Mouse (Mus musculus): Measurements from ENCODE around the gene 4930442H23Rik. TPM values are rescaled to one million over a fixed set of nuclear protein-coding genes. Genes with fewer than 3 reads are reported as not detected.
A peak's percentile ranks its signal among the peaks of the same experiment; 100 is the strongest.
"Not testable (repeated sequence)": the region's sequence is repeated elsewhere in the genome, so short reads cannot be mapped to it uniquely, and the experiment has no call there.

The 4930442H23Rik gene
- polyA plus RNA-seq, 1 experiment from 2014 or later: not detected

DNA sequence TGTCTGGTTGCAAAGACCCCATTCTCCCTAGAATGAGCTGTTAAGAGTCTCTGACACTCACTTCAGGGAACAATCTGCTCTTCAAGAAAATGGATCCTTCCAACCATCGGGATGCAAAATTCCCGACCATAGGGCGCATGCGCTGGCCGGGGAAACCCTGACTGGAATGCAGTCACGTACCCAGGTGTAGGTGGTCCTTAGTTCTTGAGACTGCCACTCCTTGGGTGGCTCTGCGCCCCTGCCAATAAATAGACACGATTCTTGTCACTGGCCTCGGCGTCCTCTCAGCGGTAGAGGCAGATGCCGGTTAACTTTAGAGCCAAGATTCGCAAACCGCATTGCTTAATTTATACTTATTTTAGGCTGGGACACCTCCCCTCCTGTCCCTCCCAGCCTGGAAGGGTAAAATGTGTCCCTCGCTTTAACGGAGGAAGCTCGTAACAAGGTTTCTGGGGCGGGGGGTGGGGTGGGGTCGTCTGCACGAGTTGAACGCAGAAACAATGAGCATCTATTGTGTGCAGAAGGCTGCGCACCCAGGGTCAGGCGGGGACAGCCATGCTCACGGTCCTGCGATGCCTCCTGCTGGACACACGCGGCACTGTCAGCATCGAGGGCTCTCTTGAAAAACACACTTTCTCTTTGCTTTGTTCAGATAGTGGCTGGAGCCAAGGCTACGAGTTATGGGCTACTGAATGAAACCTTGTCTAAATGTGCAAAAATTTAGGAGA lies 8.9 kb downstream of the 4930442H23Rik start:
- peak; percentile 27; the same call in 1 of the 2 replicates for ATAC-seq (replicated peaks; ENCODE audit: low FRiP score)
- WGBS: 2% methylated on average over 29 of the region's 29 CpGs
- H3K27me3 ChIP-seq: no peaks in the 10 kb centered on the region
- H3K36me3 ChIP-seq: peaks cover 24% of the 10 kb centered on the region
- peaks cover 57% of the 10 kb centered on the region for H3K4me1 ChIP-seq
- H3K4me2 ChIP-seq: peak overlapping the region; percentile 83
- H3K9ac ChIP-seq: peak overlapping the region; percentile 35
- H3K9me3 ChIP-seq (replicated peaks): no peaks in the 10 kb centered on the region
- peak overlapping the region; percentile 40 for H3K4me3 ChIP-seq (replicated peaks)
- peak overlapping the region; percentile 92 for H3K27ac ChIP-seq

DNA sequence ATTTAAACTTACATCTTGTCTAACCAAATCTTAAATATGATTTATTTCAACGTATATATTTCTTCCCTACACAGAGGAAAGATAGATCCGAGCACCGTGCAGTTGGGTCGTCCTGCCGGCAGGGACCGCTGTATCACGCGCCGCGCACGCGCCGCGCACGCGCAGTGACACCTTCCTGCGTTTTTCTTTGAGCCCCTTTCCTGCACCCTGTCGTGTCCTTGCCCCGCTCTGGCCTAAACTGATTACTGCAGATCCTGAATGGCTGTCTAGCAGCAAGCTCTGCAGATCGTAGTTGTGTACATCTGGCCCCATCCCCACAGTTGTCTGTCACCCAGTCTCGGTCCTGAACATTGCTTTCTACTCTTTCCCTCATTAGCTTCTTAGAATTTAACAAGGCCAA lies 10.5 kb downstream of the 4930442H23Rik start:
- H3K4me3 ChIP-seq (replicated peaks): 0 out of 2 replicates have a peak overlapping the region, but pooled peaks have one; percentile 2
- ATAC-seq (replicated peaks; ENCODE audit: low FRiP score): no peak
- H3K4me2 ChIP-seq: peak overlapping the region; percentile 46
- H3K27ac ChIP-seq: peak overlapping the region; percentile 86
- peaks cover 53% of the 10 kb centered on the region for H3K4me1 ChIP-seq
- no peaks in the 10 kb centered on the region for H3K27me3 ChIP-seq
- peaks cover 8% of the 10 kb centered on the region for H3K36me3 ChIP-seq
- H3K9ac ChIP-seq: no peak overlapping the region
- WGBS: 8% methylated on average over 21 of the region's 21 CpGs
- H3K9me3 ChIP-seq (replicated peaks): no peaks in the 10 kb centered on the region

DNA sequence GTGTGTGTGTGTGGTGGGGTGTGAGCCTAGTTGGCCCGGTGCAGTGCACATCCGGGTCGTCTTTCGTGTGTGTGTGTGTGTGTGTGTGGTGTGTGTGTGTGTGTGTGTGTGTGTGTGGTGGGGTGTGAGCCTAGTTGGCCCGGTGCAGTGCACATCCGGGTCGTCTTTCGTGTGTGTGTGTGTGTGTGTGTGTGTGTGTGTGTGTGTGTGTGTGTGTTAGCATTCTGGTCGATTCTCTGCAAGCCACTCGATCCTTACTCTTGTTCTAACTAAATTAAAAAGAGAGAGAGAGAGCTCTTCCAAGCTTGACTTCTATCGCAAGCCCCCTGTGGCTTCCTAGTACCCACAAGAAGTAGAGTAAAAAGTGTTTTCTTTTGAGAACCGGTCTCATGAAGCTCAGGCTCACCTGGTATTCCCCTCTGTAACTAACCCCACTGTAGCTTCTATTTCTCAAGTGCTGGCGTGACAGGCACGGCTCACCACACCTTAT lies 14.2 kb downstream of the 4930442H23Rik start:
- WGBS: 50% methylated on average over 6 of the region's 14 CpGs
- Histone ChIP-seq H3K27ac (peak overlapping the region; percentile 82), H3K4me3 (replicated peaks) (peak overlapping the region; percentile 9), H3K4me1 (peaks cover 54% of the 10 kb centered on the region), H3K4me2 (peak overlapping the region; percentile 89; the same call in 1 of the 2 replicates)
- H3K9me3 ChIP-seq (replicated peaks); H3K9ac ChIP-seq; H3K27me3 ChIP-seq; H3K36me3 ChIP-seq; ATAC-seq (replicated peaks; ENCODE audit: low FRiP score): not testable (repeated sequence)

DNA sequence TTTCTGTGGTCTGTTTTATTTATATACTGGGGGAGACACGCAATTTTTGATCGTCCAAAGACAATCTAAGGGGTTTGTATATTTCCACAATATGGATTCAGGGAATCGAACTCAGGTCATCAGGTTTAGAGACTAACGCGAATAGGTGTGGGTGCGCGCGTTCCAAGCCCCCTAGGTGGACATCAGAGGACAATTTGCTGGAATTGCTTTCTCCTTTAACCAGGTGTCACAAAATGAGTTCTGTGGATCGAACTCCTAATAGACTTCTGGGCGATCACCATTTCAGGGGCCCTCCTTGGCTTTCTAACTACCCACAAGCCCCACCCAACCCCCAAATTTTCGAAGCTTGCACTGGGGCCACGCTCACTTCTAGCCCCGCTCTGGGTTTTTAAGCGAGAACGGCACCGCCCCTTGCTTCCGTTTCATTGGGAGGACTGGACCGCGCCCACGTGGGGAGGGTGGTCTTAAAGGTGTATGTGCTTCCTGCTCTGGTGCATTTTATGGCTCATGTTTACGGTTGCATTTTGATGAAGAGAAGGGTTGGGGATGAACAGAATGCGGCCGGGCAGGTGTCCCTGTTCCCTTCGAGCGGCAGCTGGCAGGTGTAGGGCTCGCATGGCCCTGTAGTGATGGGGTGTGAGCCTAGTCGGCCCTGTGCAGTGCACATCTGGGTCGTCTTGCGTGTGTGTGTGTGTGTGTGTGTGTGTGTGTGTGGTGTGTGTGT lies 15.0 kb downstream of the 4930442H23Rik start:
- 2% methylated on average over 29 of the region's 29 CpGs for WGBS
- Histone ChIP-seq H3K27me3 (no peaks in the 10 kb centered on the region), H3K36me3 (peaks cover 13% of the 10 kb centered on the region), H3K9me3 (replicated peaks) (no peaks in the 10 kb centered on the region), H3K27ac (peak overlapping the region; percentile 90), H3K4me3 (replicated peaks) (peak overlapping the region; percentile 91), H3K4me1 (peaks cover 48% of the 10 kb centered on the region), H3K4me2 (peak overlapping the region; percentile 89), H3K9ac (peak overlapping the region; percentile 52)
- ATAC-seq (replicated peaks; ENCODE audit: low FRiP score): peak; percentile 60

DNA sequence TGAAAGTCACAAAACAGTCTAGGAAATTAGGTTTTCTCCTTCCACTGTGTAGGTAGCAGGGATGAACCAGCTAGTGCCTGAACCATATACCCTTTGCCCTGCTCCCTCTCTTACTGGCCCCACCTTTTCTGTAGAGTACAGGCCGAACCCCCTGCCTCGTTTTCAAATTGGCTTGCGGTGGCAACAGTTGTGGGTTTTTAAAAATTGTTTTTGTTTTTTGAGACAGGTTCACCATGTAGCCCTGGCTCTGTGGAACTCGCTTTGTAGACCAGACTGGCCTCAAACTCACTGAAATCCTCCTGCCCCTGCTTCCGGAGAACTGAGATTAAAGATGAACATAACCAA lies 15.6 kb downstream of the 4930442H23Rik start:
- Histone ChIP-seq H3K4me1 (peaks cover 42% of the 10 kb centered on the region), H3K4me3 (replicated peaks) (peak overlapping the region; percentile 91), H3K36me3 (peaks cover 19% of the 10 kb centered on the region), H3K9me3 (replicated peaks) (no peaks in the 10 kb centered on the region), H3K27me3 (no peaks in the 10 kb centered on the region), H3K9ac (peak overlapping the region; percentile 52), H3K27ac (peak overlapping the region; percentile 90), H3K4me2 (peak overlapping the region; percentile 89)
- peak; percentile 64 for ATAC-seq (replicated peaks; ENCODE audit: low FRiP score)
- WGBS: 8% methylated on average over 5 of the region's 5 CpGs

DNA sequence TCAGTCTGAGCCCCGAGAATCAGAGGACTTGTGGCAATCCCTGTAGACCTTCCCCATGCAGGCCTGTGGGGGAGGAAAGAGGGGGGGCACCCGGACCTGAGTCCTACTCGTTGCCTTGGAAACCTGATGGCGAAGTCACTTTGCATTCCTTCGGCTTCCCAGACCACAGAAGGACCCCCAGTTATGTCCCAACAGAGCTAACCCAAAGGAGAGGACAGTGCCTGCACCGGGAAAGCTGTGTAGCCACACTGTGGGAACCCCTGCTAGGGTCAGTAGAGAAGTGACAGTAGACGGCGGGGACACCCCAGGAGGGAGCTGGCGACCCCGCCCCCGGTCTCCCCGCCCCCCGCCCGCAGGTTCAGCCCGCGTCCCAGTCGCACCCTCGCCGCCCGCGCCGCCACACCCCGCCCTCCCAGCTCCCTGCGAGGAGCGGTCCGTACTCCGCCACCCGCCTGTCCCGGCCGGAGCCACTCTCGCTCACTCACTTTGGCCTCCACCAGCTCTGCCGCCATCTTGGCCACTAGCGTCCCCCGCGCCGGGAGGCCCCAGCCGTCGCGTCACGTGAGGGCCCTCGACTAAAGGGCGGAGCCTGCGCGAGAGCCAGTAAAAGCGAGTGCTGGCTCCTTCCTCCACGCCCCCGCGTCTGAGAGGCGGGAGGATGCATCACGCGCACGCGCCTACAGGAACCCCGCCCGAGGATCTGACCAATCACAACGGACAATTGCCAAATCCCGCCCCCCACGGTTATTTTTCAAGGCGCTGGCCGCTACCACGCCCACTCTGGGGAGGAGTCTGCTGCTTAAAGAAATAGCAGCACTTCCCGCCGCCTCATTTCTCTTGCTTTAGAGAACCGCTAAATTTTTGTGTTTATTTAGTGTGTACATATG lies 16.2 kb downstream of the 4930442H23Rik start, which contains the start of gene Pias4:
Gene Pias4, minus strand, starts transcription at position 724 of the 887 bp plus-strand sequence.
- peaks cover 41% of the 10 kb centered on the region for H3K4me1 ChIP-seq
- H3K27ac ChIP-seq: peak within 1 kb of the TSS; percentile 90
- H3K4me2 ChIP-seq: peak within 1 kb of the TSS; percentile 89
- H3K36me3 ChIP-seq: peaks cover 25% of the 10 kb centered on the region
- peak within 1 kb of the TSS; percentile 86 for H3K9ac ChIP-seq
- H3K4me3 ChIP-seq (replicated peaks): peak within 1 kb of the TSS; percentile 91
- no peaks in the 10 kb centered on the region for H3K27me3 ChIP-seq
- H3K9me3 ChIP-seq (replicated peaks): no peaks in the 10 kb centered on the region
- ATAC-seq (replicated peaks; ENCODE audit: low FRiP score): peak; percentile 88
- under 1% methylated on average over 57 of the region's 64 CpGs for WGBS

DNA sequence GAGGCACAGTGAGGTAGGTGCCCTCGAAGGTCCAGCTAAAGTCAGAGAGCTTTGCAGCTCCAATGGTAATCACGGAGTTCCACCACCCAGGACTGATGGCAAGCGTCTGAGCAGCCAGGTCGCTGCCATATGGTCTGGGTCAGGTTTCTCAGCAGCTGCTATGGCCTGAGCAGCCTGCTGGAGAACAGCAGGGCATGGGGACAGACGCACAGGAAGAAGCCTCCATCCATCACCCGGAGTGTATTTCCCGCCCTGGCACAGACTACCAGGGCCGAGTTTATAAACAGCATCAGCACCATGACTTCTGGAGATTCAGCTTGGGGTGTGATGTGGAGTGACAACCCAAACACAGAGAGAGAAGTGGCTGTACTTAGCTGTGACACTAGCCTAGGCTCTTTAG lies 18.5 kb downstream of the 4930442H23Rik start:
- no peak for ATAC-seq (replicated peaks; ENCODE audit: low FRiP score)
- no peaks in the 10 kb centered on the region for H3K27me3 ChIP-seq
- no peak overlapping the region for H3K9ac ChIP-seq
- H3K9me3 ChIP-seq (replicated peaks): no peaks in the 10 kb centered on the region
- 36% methylated on average over 8 of the region's 8 CpGs for whole genome bisulfite sequencing
- H3K4me2 ChIP-seq: no peak overlapping the region
- no peak overlapping the region for H3K4me3 ChIP-seq (replicated peaks)
- peaks cover 49% of the 10 kb centered on the region for H3K36me3 ChIP-seq
- H3K27ac ChIP-seq: no peak overlapping the region
- H3K4me1 ChIP-seq: peaks cover 52% of the 10 kb centered on the region

DNA sequence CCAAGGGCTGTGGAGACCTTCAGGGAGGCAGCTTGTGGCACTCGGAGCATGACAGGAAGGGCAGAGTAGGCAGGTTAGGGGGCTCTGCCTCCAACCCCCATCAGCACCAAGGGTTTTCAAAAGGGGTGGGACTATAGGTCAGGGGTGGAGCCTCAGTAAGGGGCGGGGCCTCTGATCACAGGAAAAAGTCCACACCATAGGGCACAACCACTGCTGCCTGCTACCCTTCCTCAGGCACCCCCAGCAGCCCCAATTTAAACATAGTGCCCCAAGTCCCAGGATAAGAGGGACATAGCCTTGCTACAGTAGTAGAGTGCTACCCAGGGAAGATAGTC lies 21.4 kb downstream of the 4930442H23Rik start:
- H3K9ac ChIP-seq: no peak overlapping the region
- H3K27me3 ChIP-seq: no peaks in the 10 kb centered on the region
- H3K4me3 ChIP-seq (replicated peaks): no peak overlapping the region
- H3K36me3 ChIP-seq: peaks cover 72% of the 10 kb centered on the region
- peaks cover 37% of the 10 kb centered on the region for H3K4me1 ChIP-seq
- 0 out of 2 replicates have a peak overlapping the region, but pooled peaks have one; percentile 3 for H3K27ac ChIP-seq
- H3K9me3 ChIP-seq (replicated peaks): no peaks in the 10 kb centered on the region
- WGBS: 50% methylated on average over 2 of the region's 2 CpGs
- no peak for ATAC-seq (replicated peaks; ENCODE audit: low FRiP score)
- no peak overlapping the region for H3K4me2 ChIP-seq

DNA sequence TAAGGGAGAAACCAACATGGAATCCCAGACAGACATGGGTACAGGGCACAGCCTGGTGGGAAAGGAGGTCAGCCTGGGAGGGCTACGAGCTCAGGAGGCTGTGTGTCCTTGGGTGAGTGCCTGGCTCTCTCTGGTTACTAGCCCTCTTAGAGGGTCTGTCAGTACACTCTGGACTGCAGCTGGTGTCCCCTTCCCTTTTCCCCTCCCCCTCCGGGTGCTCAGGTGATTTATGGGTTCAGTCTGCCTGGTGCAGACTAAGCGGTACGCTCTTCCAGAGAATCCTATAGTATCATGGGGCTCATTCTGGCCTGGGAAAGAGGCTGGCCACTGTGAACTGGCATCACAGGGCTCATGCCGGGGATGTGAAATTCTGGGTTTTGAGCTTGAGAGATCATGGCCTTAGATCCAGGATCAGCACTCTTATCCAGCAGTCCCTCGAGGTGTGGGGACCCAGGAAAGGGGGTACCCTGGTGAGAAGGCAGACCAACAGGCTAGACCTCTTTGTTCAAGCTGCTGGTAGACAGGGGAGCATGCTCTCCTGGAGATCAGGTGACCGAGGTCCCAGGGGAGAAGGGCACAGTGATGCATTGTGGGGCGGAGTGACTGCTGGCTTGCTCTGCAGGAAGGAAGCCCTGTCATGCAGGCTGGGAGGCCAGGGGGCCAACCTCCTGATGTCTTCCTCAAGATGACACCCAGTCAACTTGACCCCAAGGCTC lies 21.9 kb downstream of the 4930442H23Rik start:
- no peak overlapping the region for H3K4me2 ChIP-seq

DNA sequence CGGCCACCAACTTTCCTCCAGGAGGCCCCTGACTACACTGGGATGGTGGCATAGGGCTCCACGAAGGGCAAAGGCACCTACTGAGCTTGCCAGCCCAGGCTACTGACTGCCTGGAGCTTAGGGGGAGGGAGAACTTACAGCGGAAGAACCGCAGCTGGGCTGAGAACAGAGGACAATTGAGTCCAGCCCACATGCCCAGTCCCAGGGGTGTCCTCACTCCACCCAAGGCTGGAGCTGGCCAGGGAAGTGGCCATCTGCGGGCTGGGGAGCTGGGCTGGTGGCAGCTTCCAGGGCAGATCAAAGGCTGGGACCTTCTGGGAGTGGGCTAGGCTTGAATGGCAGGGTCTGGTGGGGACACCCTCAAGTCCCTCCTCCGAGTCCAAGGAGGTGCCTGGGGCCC lies 28.9 kb downstream of the 4930442H23Rik start:
- Histone ChIP-seq H3K27ac (no peak overlapping the region), H3K9ac (no peak overlapping the region), H3K4me1 (no peaks in the 10 kb centered on the region), H3K27me3 (no peaks in the 10 kb centered on the region), H3K4me2 (no peak overlapping the region), H3K9me3 (replicated peaks) (no peaks in the 10 kb centered on the region), H3K4me3 (replicated peaks) (no peak overlapping the region), H3K36me3 (peaks cover 85% of the 10 kb centered on the region)
- ATAC-seq (replicated peaks; ENCODE audit: low FRiP score): no peak
- 80% methylated on average over 6 of the region's 6 CpGs for WGBS

More for the DNA sequence above, 21.9 kb downstream of the 4930442H23Rik start:
- no peak overlapping the region for H3K4me3 ChIP-seq (replicated peaks)
- H3K9ac ChIP-seq: no peak overlapping the region
- H3K9me3 ChIP-seq (replicated peaks): no peaks in the 10 kb centered on the region
- peaks cover 78% of the 10 kb centered on the region for H3K36me3 ChIP-seq
- WGBS: 45% methylated on average over 8 of the region's 8 CpGs
- no peak; the same call in 1 of the 2 replicates for ATAC-seq (replicated peaks; ENCODE audit: low FRiP score)
- H3K27me3 ChIP-seq: no peaks in the 10 kb centered on the region
- H3K4me1 ChIP-seq: peaks cover 32% of the 10 kb centered on the region
- 0 out of 2 replicates have a peak overlapping the region, but pooled peaks have one; percentile 3 for H3K27ac ChIP-seq

DNA sequence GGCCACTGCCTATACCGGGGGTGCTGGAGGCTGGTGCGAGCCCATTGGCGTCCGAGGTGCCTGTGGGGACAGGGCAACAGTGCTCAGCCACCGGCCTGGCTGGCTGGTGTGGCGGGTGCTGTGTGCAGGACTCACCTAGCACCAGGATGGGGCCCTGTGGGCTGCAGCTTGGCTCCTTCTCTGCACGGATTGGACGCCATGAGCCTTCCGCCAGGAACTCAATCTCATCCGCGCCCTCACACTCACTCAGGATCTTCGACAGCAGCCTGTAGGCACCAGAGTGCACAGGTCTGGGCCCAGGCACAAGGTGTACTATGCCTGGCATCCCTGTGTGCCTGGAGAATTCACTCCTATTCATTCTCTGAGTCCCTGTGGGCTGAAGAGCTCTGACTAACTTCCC lies 29.3 kb downstream of the 4930442H23Rik start:
- H3K4me2 ChIP-seq: no peak overlapping the region
- no peaks in the 10 kb centered on the region for H3K27me3 ChIP-seq
- 91% methylated on average over 12 of the region's 12 CpGs for WGBS
- peaks cover 88% of the 10 kb centered on the region for H3K36me3 ChIP-seq
- H3K4me1 ChIP-seq: no peaks in the 10 kb centered on the region
- H3K27ac ChIP-seq: no peak overlapping the region
- H3K9ac ChIP-seq: no peak overlapping the region
- H3K4me3 ChIP-seq (replicated peaks): no peak overlapping the region
- no peaks in the 10 kb centered on the region for H3K9me3 ChIP-seq (replicated peaks)
- no peak for ATAC-seq (replicated peaks; ENCODE audit: low FRiP score)

Measured in kidney, embryonic 15.5 days (tissue).